Mouse (Mus musculus): Measurements from ENCODE around the gene Litaf.
A peak's percentile ranks its signal among the peaks of the same experiment; 100 is the strongest.
"Not testable (repeated sequence)": the region's sequence is repeated elsewhere in the genome, so short reads cannot be mapped to it uniquely, and the experiment has no call there.

The Litaf gene

GRCm38 (mm10) chr16:11022113-11022489 is 43.9 kb downstream of the Litaf start:
- DNase-seq (ENCODE audit: low spot score in 2 of 2), result no peak

GRCm38 (mm10) chr16:11021403-11022112 is 44.4 kb downstream of the Litaf start:
- no peak for DNase-seq (ENCODE audit: low spot score in 2 of 2)

GRCm38 (mm10) chr16:11017807-11018595 is 48.0 kb downstream of the Litaf start:
- DNase-seq (ENCODE audit: low spot score in 2 of 2), result no peak

- DNase-seq (ENCODE audit: low spot score in 2 of 2), result no peak
Measured at GRCm38 (mm10) chr16:11016353-11016752, 49.6 kb downstream of the Litaf start.

- no peak for DNase-seq (ENCODE audit: low spot score in 2 of 2)
Measured at GRCm38 (mm10) chr16:11014407-11014806, 51.5 kb downstream of the Litaf start.

- DNase-seq (ENCODE audit: low spot score in 2 of 2), result not testable (repeated sequence)
Measured at GRCm38 (mm10) chr16:11013464-11014147, 52.4 kb downstream of the Litaf start.

- DNase-seq (ENCODE audit: low spot score in 2 of 2), result peak in 1 of 2 experiments; percentile 42
Measured at GRCm38 (mm10) chr16:11012571-11013463, 53.1 kb downstream of the Litaf start.

GRCm38 (mm10) chr16:11011939-11012338 is 54.0 kb downstream of the Litaf start:
- no peak for DNase-seq (ENCODE audit: low spot score in 2 of 2)

GRCm38 (mm10) chr16:11011206-11011605 is 54.8 kb downstream of the Litaf start:
- no peak for DNase-seq (ENCODE audit: low spot score in 2 of 2)

GRCm38 (mm10) chr16:11010270-11010669 is 55.7 kb downstream of the Litaf start:
- DNase-seq (ENCODE audit: low spot score in 2 of 2), result no peak

GRCm38 (mm10) chr16:11008162-11008991 is 57.6 kb downstream of the Litaf start:
- peak; percentile 81 to 83 for DNase-seq (ENCODE audit: low spot score in 2 of 2)

- no peak for DNase-seq (ENCODE audit: low spot score in 2 of 2)
Measured at GRCm38 (mm10) chr16:11006100-11006499, 59.9 kb downstream of the Litaf start.

GRCm38 (mm10) chr16:11001703-11002659 is 64.0 kb downstream of the Litaf start:
- no peak for DNase-seq (ENCODE audit: low spot score in 2 of 2)

GRCm38 (mm10) chr16:10999809-11000208 is 66.1 kb downstream of the Litaf start:
- no peak for DNase-seq (ENCODE audit: low spot score in 2 of 2)

GRCm38 (mm10) chr16:10998224-10998623 is 67.7 kb downstream of the Litaf start:
- no peak for DNase-seq (ENCODE audit: low spot score in 2 of 2)

- no peak for DNase-seq (ENCODE audit: low spot score in 2 of 2)
Measured at GRCm38 (mm10) chr16:10996576-10996975, 69.4 kb downstream of the Litaf start.

- DNase-seq (ENCODE audit: low spot score in 2 of 2), result peak; percentile 93 to 96
Measured at GRCm38 (mm10) chr16:10993032-10993744, 72.8 kb downstream of the Litaf start.

GRCm38 (mm10) chr16:10992090-10993031 is 73.6 kb downstream of the Litaf start:
- no peak for DNase-seq (ENCODE audit: low spot score in 2 of 2)
